Mouse (Mus musculus): ENCODE measurements around the gene Ubtd1. TPM values are rescaled to one million over a fixed set of nuclear protein-coding genes. Genes with fewer than 3 reads are reported as not detected.
A peak's percentile ranks its signal among the peaks of the same experiment; 100 is the strongest.

Ubtd1 gene
- polyA plus RNA-seq, 1 experiment from 2014 or later, result 6.9 TPM

DNA sequence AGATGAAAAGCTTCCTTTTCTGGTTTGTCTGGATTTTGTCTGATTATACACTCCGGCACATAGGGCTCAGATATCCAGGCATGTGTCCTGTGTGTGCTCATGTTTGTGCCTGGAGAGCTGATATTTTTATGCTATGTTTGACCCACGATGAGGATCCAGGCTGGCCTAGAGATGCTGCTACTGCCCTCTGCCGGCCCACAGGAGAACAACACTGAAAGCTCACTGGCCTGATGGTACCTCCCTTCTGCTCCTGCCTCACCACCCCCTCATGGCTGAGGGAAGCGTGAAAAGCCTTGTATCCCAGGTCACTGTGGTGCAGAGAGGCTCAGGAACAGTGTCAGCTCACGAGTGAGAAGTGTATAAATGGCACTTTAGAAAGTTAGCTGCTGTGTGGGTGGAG is 44.6 kb downstream of the Ubtd1 start:
- H3K27ac ChIP-seq (ENCODE audit: low read depth, low read length), result no peak overlapping the region
- no peak overlapping the region for H3K4me2 ChIP-seq
- H3K27me3 ChIP-seq (ENCODE audit: control insufficient read depth, insufficient read depth, low read length), result no peaks in the 10 kb centered on the region
- H3K36me3 ChIP-seq (ENCODE audit: control insufficient read depth, insufficient read depth, low read length), result no peaks in the 10 kb centered on the region
- H3K4me1 ChIP-seq (ENCODE audit: control insufficient read depth, insufficient read depth, low read length), result peaks cover 4% of the 10 kb centered on the region; the same call in 1 of the 2 replicates
- H3K9ac ChIP-seq (ENCODE audit: low read length), result no peak overlapping the region
- no peak overlapping the region for H3K4me3 ChIP-seq (ENCODE audit: low read depth, low read length)
- ATAC-seq (ENCODE audit: low FRiP score) (no peak), DNase-seq (ENCODE audit: low spot score, missing footprints) (peak; percentile 97)
- 12% methylated on average over 5 of the region's 5 CpGs for WGBS
- H3K9me3 ChIP-seq (ENCODE audit: control insufficient read depth, low read length), result no peaks in the 10 kb centered on the region

DNA sequence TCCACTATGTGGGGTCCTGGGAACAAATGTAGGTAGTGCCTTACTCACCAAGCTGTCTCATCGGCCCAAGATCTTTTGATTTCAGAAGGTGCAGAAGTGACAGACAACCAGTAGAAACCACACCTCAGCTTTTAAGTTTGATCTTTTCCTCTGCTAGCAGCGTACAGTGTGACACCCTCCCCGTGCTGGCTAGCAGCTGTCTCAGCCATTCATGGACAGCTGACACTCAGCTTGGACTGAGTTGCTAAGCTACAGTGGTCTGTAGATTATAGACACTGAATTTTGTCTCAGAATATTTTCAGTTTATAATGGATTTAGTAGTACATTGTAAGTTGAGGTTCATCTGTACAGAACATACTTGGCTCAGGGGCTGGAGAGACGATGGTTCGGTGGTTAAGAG is 49.5 kb downstream of the Ubtd1 start:
- peak; percentile 17 for DNase-seq (ENCODE audit: low spot score, missing footprints)
- Histone ChIP-seq H3K4me3 (ENCODE audit: low read depth, low read length) (no peak overlapping the region), H3K27ac (ENCODE audit: low read depth, low read length) (no peak overlapping the region), H3K27me3 (ENCODE audit: control insufficient read depth, insufficient read depth, low read length) (no peaks in the 10 kb centered on the region), H3K9ac (ENCODE audit: low read length) (no peak overlapping the region), H3K4me2 (no peak overlapping the region), H3K9me3 (ENCODE audit: control insufficient read depth, low read length) (no peaks in the 10 kb centered on the region), H3K4me1 (ENCODE audit: control insufficient read depth, insufficient read depth, low read length) (no peaks in the 10 kb centered on the region), H3K36me3 (ENCODE audit: control insufficient read depth, insufficient read depth, low read length) (no peaks in the 10 kb centered on the region)
- ATAC-seq (ENCODE audit: low FRiP score), result no peak
- 86% methylated on average over 5 of the region's 5 CpGs for WGBS

DNA sequence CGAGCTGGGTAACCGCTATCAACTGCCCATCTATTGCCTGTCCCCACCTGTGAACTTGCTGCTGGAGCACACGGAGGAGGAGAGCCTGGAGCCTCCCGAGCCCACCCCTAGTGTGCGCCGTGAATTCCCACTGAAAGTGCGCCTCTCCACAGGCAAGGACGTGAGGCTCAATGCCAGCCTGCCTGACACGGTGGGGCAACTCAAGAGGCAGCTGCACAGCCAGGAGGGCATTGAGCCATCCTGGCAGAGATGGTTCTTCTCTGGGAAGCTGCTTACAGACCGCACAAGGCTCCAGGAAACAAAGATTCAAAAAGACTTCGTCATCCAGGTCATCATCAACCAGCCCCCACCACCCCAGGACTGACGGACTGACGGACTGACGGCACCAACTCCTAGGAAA is 52.0 kb downstream of the Ubtd1 start:
- DNase-seq (ENCODE audit: low spot score, missing footprints) (peak; percentile 6), ATAC-seq (ENCODE audit: low FRiP score) (no peak)
- no peak overlapping the region for H3K27ac ChIP-seq (ENCODE audit: low read depth, low read length)
- no peaks in the 10 kb centered on the region for H3K9me3 ChIP-seq (ENCODE audit: control insufficient read depth, low read length)
- no peak overlapping the region for H3K9ac ChIP-seq (ENCODE audit: low read length)
- no peak overlapping the region for H3K4me2 ChIP-seq
- H3K27me3 ChIP-seq (ENCODE audit: control insufficient read depth, insufficient read depth, low read length), result no peaks in the 10 kb centered on the region
- no peaks in the 10 kb centered on the region for H3K36me3 ChIP-seq (ENCODE audit: control insufficient read depth, insufficient read depth, low read length)
- H3K4me3 ChIP-seq (ENCODE audit: low read depth, low read length), result no peak overlapping the region
- no peaks in the 10 kb centered on the region for H3K4me1 ChIP-seq (ENCODE audit: control insufficient read depth, insufficient read depth, low read length)
- WGBS, result 85% methylated on average over 14 of the region's 14 CpGs

DNA sequence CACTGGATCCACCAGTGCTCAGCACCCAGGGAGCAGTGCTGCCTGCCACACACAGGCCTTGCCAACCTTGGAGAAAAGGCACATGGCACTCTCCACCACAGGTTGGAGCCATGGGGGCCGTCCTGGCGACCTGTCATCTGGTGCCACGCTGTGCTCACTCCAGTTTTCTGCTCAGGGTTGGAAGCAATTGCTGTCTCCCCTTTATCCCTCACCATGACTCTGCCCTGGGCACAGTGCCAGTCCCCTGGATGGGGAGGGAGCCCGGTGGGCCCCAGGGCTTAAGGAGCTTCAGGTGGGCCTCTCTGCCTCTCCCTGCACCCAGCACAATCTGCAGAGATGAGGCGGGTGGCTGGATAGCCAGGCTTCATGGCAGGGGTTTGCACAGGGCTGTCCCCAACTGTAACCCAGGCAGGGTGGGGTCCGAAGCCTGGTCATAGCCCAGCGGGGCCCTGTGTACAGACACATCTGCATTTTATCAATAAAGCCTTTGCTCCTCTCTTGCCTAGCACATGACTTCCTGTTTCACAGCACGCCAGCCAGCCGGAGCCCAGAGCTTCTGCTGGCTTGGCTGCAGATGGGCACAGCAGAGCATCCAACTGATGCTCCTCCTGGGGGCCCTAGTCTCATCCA is 52.7 kb downstream of the Ubtd1 start:
- H3K27ac ChIP-seq (ENCODE audit: low read depth, low read length), result no peak overlapping the region
- H3K9ac ChIP-seq (ENCODE audit: low read length), result no peak overlapping the region
- no peaks in the 10 kb centered on the region for H3K4me1 ChIP-seq (ENCODE audit: control insufficient read depth, insufficient read depth, low read length)
- H3K4me3 ChIP-seq (ENCODE audit: low read depth, low read length), result no peak overlapping the region
- no peaks in the 10 kb centered on the region for H3K27me3 ChIP-seq (ENCODE audit: control insufficient read depth, insufficient read depth, low read length)
- no peaks in the 10 kb centered on the region for H3K9me3 ChIP-seq (ENCODE audit: control insufficient read depth, low read length)
- no peaks in the 10 kb centered on the region for H3K36me3 ChIP-seq (ENCODE audit: control insufficient read depth, insufficient read depth, low read length)
- ATAC-seq (ENCODE audit: low FRiP score), result no peak
- H3K4me2 ChIP-seq, result no peak overlapping the region
- peak; percentile 53 for DNase-seq (ENCODE audit: low spot score, missing footprints)
- 77% methylated on average over 9 of the region's 9 CpGs for WGBS

GRCm38 (mm10) chr19:42034881-42035455 is 53.4 kb downstream of the Ubtd1 start:
- Histone ChIP-seq H3K9me3 (ENCODE audit: control insufficient read depth, low read length) (no peaks in the 10 kb centered on the region), H3K27me3 (ENCODE audit: control insufficient read depth, insufficient read depth, low read length) (no peaks in the 10 kb centered on the region), H3K4me1 (ENCODE audit: control insufficient read depth, insufficient read depth, low read length) (no peaks in the 10 kb centered on the region), H3K4me3 (ENCODE audit: low read depth, low read length) (no peak overlapping the region), H3K4me2 (no peak overlapping the region), H3K9ac (ENCODE audit: low read length) (no peak overlapping the region), H3K27ac (ENCODE audit: low read depth, low read length) (no peak overlapping the region), H3K36me3 (ENCODE audit: control insufficient read depth, insufficient read depth, low read length) (no peaks in the 10 kb centered on the region)
- ATAC-seq (ENCODE audit: low FRiP score), result no peak
- WGBS, result 56% methylated on average over 11 of the region's 11 CpGs
- DNase-seq (ENCODE audit: low spot score, missing footprints), result no peak

GRCm38 (mm10) chr19:42035456-42036248 is 54.1 kb downstream of the Ubtd1 start, which contains the start of gene Ankrd2:
TSS of gene Ankrd2 (plus strand) at chr19:42036000.
- WGBS, result 65% methylated on average over 19 of the region's 19 CpGs
- Histone ChIP-seq H3K9me3 (ENCODE audit: control insufficient read depth, low read length) (no peaks in the 10 kb centered on the region), H3K27me3 (ENCODE audit: control insufficient read depth, insufficient read depth, low read length) (no peaks in the 10 kb centered on the region), H3K4me3 (ENCODE audit: low read depth, low read length) (no peak within 1 kb of the TSS), H3K9ac (ENCODE audit: low read length) (no peak within 1 kb of the TSS), H3K4me1 (ENCODE audit: control insufficient read depth, insufficient read depth, low read length) (no peaks in the 10 kb centered on the region), H3K4me2 (no peak within 1 kb of the TSS), H3K27ac (ENCODE audit: low read depth, low read length) (no peak within 1 kb of the TSS), H3K36me3 (ENCODE audit: control insufficient read depth, insufficient read depth, low read length) (no peaks in the 10 kb centered on the region)
- DNase-seq (ENCODE audit: low spot score, missing footprints), result peak; percentile 94
- peak; percentile 71 for ATAC-seq (ENCODE audit: low FRiP score)

- WGBS, result 93% methylated on average over 3 of the region's 3 CpGs
- H3K4me1 ChIP-seq (ENCODE audit: control insufficient read depth, insufficient read depth, low read length), result no peaks in the 10 kb centered on the region
These were observed 54.8 kb downstream of the Ubtd1 start for GRCm38 (mm10) chr19:42036357-42036756.

GRCm38 (mm10) chr19:42037167-42037702 is 55.7 kb downstream of the Ubtd1 start:
- H3K9me3 ChIP-seq (ENCODE audit: control insufficient read depth, low read length), result no peaks in the 10 kb centered on the region
- H3K4me1 ChIP-seq (ENCODE audit: control insufficient read depth, insufficient read depth, low read length), result no peaks in the 10 kb centered on the region
- ATAC-seq (ENCODE audit: low FRiP score), result no peak
- 82% methylated on average over 11 of the region's 11 CpGs for WGBS
- H3K27me3 ChIP-seq (ENCODE audit: control insufficient read depth, insufficient read depth, low read length), result no peaks in the 10 kb centered on the region
- no peaks in the 10 kb centered on the region for H3K36me3 ChIP-seq (ENCODE audit: control insufficient read depth, insufficient read depth, low read length)
- peak; percentile 39 for DNase-seq (ENCODE audit: low spot score, missing footprints)
- no peak overlapping the region for H3K27ac ChIP-seq (ENCODE audit: low read depth, low read length)
- H3K4me2 ChIP-seq, result no peak overlapping the region
- H3K4me3 ChIP-seq (ENCODE audit: low read depth, low read length), result no peak overlapping the region
- H3K9ac ChIP-seq (ENCODE audit: low read length), result no peak overlapping the region

More at GRCm38 (mm10) chr19:42036357-42036756, 54.8 kb downstream of the Ubtd1 start:
- Histone ChIP-seq H3K36me3 (ENCODE audit: control insufficient read depth, insufficient read depth, low read length) (no peaks in the 10 kb centered on the region), H3K9ac (ENCODE audit: low read length) (no peak overlapping the region), H3K9me3 (ENCODE audit: control insufficient read depth, low read length) (no peaks in the 10 kb centered on the region), H3K4me2 (no peak overlapping the region), H3K27ac (ENCODE audit: low read depth, low read length) (no peak overlapping the region), H3K27me3 (ENCODE audit: control insufficient read depth, insufficient read depth, low read length) (no peaks in the 10 kb centered on the region), H3K4me3 (ENCODE audit: low read depth, low read length) (no peak overlapping the region)
- DNase-seq (ENCODE audit: low spot score, missing footprints) (no peak), ATAC-seq (ENCODE audit: low FRiP score) (no peak)

DNA sequence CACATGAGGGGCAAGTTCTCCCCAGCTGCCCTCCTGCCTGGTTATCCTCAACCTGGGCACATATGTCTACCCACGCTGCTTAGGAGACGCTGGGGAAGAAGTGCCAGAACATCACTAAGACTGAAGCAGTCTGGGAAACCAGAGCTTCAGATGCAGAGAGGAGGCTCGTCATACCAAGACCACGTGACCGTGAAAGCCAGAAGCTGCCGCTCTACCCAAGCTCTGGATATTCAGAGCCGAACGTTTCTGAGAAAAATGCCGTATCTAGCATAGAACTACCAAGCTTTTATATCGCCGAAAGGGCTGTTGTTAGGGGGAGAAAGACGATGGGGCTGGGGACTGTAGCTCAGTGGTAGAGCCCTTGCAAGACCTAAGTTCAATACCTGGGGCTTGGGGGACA is 56.7 kb downstream of the Ubtd1 start:
- WGBS, result 88% methylated on average over 12 of the region's 12 CpGs
- H3K4me1 ChIP-seq (ENCODE audit: control insufficient read depth, insufficient read depth, low read length), result no peaks in the 10 kb centered on the region
- no peak overlapping the region for H3K4me3 ChIP-seq (ENCODE audit: low read depth, low read length)
- H3K27ac ChIP-seq (ENCODE audit: low read depth, low read length), result no peak overlapping the region
- H3K36me3 ChIP-seq (ENCODE audit: control insufficient read depth, insufficient read depth, low read length), result no peaks in the 10 kb centered on the region
- no peak overlapping the region for H3K4me2 ChIP-seq
- DNase-seq (ENCODE audit: low spot score, missing footprints) (peak; percentile 4), ATAC-seq (ENCODE audit: low FRiP score) (no peak)
- no peaks in the 10 kb centered on the region for H3K9me3 ChIP-seq (ENCODE audit: control insufficient read depth, low read length)
- no peak overlapping the region for H3K9ac ChIP-seq (ENCODE audit: low read length)
- no peaks in the 10 kb centered on the region for H3K27me3 ChIP-seq (ENCODE audit: control insufficient read depth, insufficient read depth, low read length)
